Mouse (Mus musculus) forebrain, embryonic 16.5 days (tissue): ENCODE results near the gene Lhfpl2. TPM values are rescaled to one million over a fixed set of nuclear protein-coding genes. Genes with fewer than 3 reads are reported as not detected.
A peak's percentile ranks its signal among the peaks of the same experiment; 100 is the strongest.
"Not testable (repeated sequence)": the region's sequence is repeated elsewhere in the genome, so short reads cannot be mapped to it uniquely, and the experiment has no call there.

Experiments
- ATAC-seq: fragments of 200-750 bp; cut with Nextera tagmentation; 2 replicates; pipeline ENCODE4 v1.8.0; 2017; ENCODE audit warnings: mild to moderate bottlenecking, moderate library complexity
- H3K27ac ChIP-seq: fragments of 300-500 bp; sonication (generic); 2 replicates; pipeline ENCODE4 v1.5.1; 2014; ENCODE audit warnings: low read length, control low read depth
- H3K27me3 ChIP-seq: fragments of 300-500 bp; sonication (generic); replicated peaks from 2 replicates; pipeline ENCODE4 v1.6.1; 2014; ENCODE audit warnings: low read length; ENCODE audit not compliant: control insufficient read depth, insufficient read depth
- H3K36me3 ChIP-seq: fragments of 300-500 bp; sonication (generic); 2 replicates; pipeline ENCODE4 v1.6.1; 2014; ENCODE audit not compliant: control insufficient read depth, insufficient read depth
- H3K4me1 ChIP-seq: fragments of 300-500 bp; sonication (generic); replicated peaks from 2 replicates; pipeline ENCODE4 v1.6.1; 2014; ENCODE audit warnings: low read length; ENCODE audit not compliant: control insufficient read depth, insufficient read depth
- H3K4me2 ChIP-seq: fragments of 300-500 bp; sonication (generic); 2 replicates; pipeline ENCODE4 v1.6.1; 2014; ENCODE audit warnings: mild to moderate bottlenecking, low read length, control low read depth
- H3K4me3 ChIP-seq: fragments of 300-500 bp; sonication (generic); replicated peaks from 2 replicates; pipeline ENCODE4 v1.5.1; 2014; ENCODE audit warnings: mild to moderate bottlenecking, low read length, control low read depth
- H3K9ac ChIP-seq: fragments of 300-500 bp; sonication (generic); replicated peaks from 2 replicates; pipeline ENCODE4 v1.6.1; 2014; ENCODE audit warnings: low read depth, low read length, control low read depth
- H3K9me3 ChIP-seq: fragments of 300-500 bp; sonication (generic); 2 replicates; pipeline ENCODE4 v1.6.1; 2016; ENCODE audit warnings: low read length; ENCODE audit not compliant: control insufficient read depth
- WGBS: fragments of 180-500 bp; shearing (Covaris S2); extraction: QIAGEN DNeasy Blood & Tissue Kit; methylation state at CpG from one replicate; pipeline ENCODE4 v1.1.7; 2014; 5-methylcytosine and 5-hydroxymethylcytosine counted together
- polyA plus RNA-seq: library from polyadenylated mRNA; unstranded; fragments of >200 nt; fragmentation: Nextera tagmentation; extraction: Ambion mirVana; gene quantifications from 2 replicates; pipeline ENCODE4 v1.2.1, GENCODE M21; 2015

Gene Lhfpl2
- polyA plus RNA-seq, result 15.0 and 24.1 TPM in 2 replicates

DNA sequence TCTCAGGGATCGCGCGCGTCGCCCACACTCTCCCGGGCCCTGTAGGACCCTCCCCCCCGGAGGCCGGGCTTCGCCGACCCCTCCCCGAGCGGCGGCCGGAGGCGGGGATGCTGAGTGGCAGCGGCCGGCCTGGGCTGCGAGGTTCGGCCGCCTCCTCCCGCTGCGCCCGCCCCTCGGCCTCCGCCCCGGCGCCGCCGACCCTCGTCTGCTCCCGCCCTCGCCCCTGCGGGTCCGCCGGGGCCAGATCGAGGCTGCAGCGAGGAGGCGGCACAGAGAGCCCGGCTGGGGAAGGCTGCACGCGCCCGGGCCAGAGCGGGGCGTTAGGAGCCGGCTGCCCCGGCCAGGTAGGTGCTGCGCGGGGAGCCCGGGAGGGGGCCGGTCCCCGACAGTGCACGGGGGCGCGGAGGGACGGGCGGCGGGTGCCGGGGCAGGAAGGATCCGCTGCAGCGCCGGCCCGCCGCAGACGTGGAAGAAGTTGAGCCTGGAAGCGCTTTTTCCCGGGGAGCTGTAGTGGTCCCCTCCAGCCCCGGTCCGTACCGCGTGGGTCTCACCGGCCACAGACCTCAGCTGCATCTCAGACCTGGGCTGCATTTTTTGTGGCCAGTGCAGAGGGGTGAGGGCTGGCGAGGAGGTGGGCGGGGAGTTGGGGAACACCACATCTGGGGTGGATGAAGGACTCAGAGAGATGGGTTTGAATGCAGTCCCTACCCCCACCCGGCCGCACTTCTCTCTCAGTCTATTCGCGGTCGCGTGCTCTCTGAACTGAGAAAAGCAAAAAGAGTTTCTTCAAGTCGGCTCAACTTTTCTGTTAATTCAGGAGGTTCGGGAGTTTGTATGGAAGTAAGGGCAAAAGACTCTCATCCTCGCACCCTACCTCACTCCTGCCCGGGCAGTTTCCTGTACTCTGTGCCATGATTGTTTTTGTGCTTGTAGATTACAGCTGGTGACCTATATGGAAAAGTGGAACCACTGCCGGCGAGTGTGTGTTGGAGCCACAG is at the start of gene Lhfpl2:
Gene Lhfpl2, plus strand, starts transcription at position 234 of the 998 bp plus-strand sequence.
- peak within 1 kb of the TSS; percentile 99 for H3K4me2 ChIP-seq
- H3K9ac ChIP-seq, result peak within 1 kb of the TSS; percentile 75
- no peaks in the 10 kb centered on the region for H3K36me3 ChIP-seq
- H3K9me3 ChIP-seq, result no peaks in the 10 kb centered on the region; the same call in 1 of the 2 replicates
- peaks cover 11% of the 10 kb centered on the region for H3K4me1 ChIP-seq
- peak within 1 kb of the TSS; percentile 76 for H3K4me3 ChIP-seq
- peaks cover 5% of the 10 kb centered on the region; the same call in 1 of the 2 replicates for H3K27me3 ChIP-seq
- WGBS, result under 1% methylated on average over 71 of the region's 85 CpGs
- peak; percentile 90 for ATAC-seq
- peak within 1 kb of the TSS; percentile 23; the same call in 1 of the 2 replicates for H3K27ac ChIP-seq

DNA sequence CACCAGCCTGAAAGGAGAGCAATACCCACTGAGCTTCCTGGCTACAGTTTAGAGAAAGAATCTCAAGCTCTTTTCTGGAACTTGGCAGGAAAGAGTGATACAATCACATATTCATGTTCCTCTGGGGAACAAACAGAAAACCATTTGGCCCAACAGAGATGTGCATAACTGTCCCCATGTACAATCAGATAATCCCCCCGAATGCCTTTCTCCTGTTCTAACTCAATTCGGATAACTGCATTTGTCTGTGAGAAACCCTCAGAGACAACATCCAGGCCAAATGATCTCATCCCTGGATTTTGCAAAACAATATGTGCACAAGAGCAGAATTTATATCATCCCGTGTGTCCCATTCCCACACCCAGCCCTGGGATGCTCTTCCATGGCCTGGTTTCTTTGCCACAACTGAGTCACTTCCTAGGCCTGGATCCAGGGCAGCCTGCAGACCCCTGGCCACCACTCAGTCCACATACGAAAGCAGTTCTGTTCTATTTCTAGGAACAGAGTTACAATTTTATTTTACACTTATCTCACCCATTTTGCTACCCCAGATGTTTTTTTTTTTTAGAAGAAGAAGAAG is 45.5 kb upstream of the Lhfpl2 start:
- Histone ChIP-seq H3K27me3 (no peaks in the 10 kb centered on the region), H3K27ac (no peak overlapping the region), H3K9me3 (no peaks in the 10 kb centered on the region), H3K36me3 (no peaks in the 10 kb centered on the region), H3K4me3 (no peak overlapping the region), H3K4me1 (no peaks in the 10 kb centered on the region), H3K4me2 (no peak overlapping the region), H3K9ac (no peak overlapping the region)
- 88% methylated on average over 4 of the region's 4 CpGs for WGBS
- ATAC-seq, result no peak

DNA sequence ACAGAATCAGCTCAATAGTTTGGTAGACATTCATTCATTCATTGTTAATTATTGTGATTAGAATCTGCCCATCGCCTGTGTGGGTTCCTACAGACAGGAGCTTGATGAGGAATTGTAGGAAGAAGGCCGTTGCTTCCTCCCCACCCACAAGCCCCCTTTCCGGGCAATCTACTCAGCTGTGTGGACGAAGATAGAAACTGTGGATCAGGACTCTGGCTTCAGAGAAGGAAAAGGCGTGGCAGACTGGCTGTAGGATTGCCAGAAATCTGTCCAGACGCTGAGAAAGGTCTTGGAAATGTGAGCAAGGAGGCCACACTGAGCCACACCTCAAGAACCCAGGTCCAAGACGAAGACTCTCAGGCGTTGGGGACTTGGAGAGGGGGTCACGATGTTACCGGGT is 43.6 kb upstream of the Lhfpl2 start:
- WGBS, result 90% methylated on average over 10 of the region's 10 CpGs
- H3K36me3 ChIP-seq, result no peaks in the 10 kb centered on the region

DNA sequence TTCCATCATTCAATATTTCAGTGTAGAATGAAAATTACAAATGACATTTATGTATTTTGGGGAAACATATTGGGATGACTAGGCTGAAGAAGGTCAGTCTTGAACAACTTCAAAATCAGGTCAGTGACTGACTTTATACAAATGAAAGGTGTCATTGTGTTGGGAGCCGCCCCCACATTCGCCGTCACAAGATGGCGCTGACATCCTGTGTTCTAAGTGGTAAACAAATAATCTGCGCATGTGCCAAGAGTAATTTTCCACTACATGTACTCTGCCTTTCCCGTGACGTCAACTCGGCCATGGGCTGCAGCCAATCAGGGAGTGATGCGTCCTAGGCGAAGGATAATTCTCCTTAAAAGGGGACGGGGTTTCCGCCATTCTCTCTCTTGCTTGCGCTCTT is 33.0 kb upstream of the Lhfpl2 start:
- H3K4me3 ChIP-seq, ATAC-seq, H3K4me1 ChIP-seq, H3K27ac ChIP-seq, H3K9me3 ChIP-seq, H3K27me3 ChIP-seq, H3K4me2 ChIP-seq, H3K36me3 ChIP-seq, H3K9ac ChIP-seq: not testable (repeated sequence)
- 85% methylated on average over 8 of the region's 13 CpGs for WGBS

More for the DNA sequence above, 43.6 kb upstream of the Lhfpl2 start:
- no peaks in the 10 kb centered on the region for H3K27me3 ChIP-seq
- no peaks in the 10 kb centered on the region for H3K4me1 ChIP-seq
- no peak overlapping the region for H3K4me2 ChIP-seq
- no peak for ATAC-seq
- no peak overlapping the region for H3K9ac ChIP-seq
- H3K27ac ChIP-seq, result no peak overlapping the region
- no peaks in the 10 kb centered on the region for H3K9me3 ChIP-seq
- no peak overlapping the region for H3K4me3 ChIP-seq

DNA sequence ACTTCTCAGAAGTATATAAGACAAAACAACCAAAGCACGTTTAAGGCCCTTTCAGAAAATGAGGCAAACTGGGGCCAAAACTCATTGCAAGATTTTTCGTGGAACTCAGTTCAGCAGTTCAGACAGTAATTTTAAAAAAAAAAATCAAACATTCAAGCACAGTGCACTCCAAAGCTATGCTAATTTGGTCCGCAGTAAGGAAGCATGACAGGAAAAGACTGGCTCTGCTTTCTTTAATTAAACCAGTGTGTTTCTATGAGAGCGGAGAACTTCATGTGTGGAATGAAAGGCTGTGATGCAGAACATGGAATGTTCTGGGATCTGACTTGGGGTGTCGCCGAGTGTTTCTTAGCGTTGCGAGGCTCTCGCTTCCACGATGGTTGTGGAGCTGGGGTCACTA is 28.4 kb upstream of the Lhfpl2 start:
- Histone ChIP-seq H3K4me2 (no peak overlapping the region), H3K4me1 (no peaks in the 10 kb centered on the region), H3K36me3 (no peaks in the 10 kb centered on the region), H3K9me3 (no peaks in the 10 kb centered on the region), H3K27me3 (no peaks in the 10 kb centered on the region), H3K4me3 (no peak overlapping the region), H3K27ac (no peak overlapping the region), H3K9ac (no peak overlapping the region)
- ATAC-seq, result no peak
- 84% methylated on average over 10 of the region's 10 CpGs for WGBS

DNA sequence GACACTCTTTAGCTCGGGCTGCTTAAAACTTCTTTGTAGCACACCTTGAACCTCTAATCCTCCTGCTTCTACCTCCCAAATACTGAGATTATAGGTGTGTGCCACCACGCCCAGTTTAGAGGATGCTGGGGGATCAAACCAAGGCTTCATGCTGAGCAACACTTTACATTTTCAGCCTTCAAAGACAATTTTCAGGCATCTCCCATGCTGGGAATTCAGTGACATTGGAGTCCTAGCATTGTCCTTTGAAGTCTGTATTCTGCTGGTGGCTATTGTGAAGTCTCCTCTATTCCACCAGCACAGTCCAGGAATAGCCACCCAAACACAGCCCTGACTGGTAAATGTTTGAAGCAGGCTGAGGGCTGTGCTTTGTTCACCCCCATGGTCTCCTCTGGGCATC is 27.0 kb upstream of the Lhfpl2 start:
- no peaks in the 10 kb centered on the region for H3K4me1 ChIP-seq
- H3K27me3 ChIP-seq, result no peaks in the 10 kb centered on the region
- H3K36me3 ChIP-seq, result no peaks in the 10 kb centered on the region
- WGBS, result 78% methylated on average over 2 of the region's 2 CpGs
- no peak overlapping the region for H3K9ac ChIP-seq
- H3K4me2 ChIP-seq, result no peak overlapping the region
- H3K9me3 ChIP-seq, result no peaks in the 10 kb centered on the region
- no peak overlapping the region for H3K27ac ChIP-seq
- no peak for ATAC-seq
- H3K4me3 ChIP-seq, result no peak overlapping the region

DNA sequence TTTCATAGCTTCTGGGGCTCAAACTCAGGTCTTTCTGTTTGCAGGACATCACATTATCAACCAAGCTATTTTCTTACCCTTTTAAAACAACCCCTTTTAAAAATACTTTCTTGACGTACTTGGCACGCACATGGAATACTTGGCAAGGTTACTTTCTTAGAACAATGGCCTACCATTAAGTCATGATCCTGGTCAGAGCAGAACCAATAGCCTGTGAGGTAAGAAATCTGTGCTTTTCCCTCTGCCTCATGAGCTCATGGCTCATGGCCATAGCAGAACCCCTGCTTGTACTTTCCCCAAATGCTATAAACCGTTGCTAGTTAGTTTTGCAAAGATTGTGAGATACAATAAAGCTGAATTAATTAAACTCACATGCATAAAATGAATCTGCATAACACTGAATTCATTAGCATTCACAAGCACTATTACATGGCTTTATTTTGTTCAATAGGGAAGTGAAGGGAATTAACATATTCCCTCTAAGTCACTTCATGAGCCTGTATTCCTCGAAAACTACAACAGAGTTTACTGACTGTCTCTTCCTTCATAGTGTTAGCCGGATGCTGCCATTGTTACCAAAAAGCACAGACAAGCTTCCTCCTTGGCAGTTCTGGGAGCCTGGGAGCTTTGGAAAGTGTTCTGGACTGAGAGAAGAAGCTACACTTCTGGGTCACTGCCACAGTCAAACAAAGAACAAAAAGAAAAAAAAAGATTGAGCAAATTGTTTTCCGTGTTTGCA is 20.1 kb upstream of the Lhfpl2 start:
- whole genome bisulfite sequencing, result 7% methylated on average over 6 of the region's 6 CpGs
- ATAC-seq, result peak; percentile 90
- H3K27ac ChIP-seq, result peak overlapping the region; percentile 2; the same call in 1 of the 2 replicates

DNA sequence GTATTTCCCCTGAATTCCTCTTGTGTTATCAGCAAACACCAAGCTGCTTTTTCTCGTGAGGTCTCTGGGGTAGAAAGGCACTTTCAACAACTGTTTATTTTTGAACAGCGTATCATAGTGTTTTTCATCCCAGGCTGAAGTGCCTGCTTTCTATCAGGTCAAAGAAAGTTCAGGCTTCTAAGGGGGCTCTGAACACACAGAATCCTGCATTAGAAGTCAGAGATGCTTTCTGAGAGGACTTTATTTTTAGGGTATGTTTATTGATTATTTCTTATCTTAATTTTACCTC is 19.6 kb upstream of the Lhfpl2 start:
- Histone ChIP-seq H3K27ac (no peak overlapping the region), H3K4me1 (peaks cover 11% of the 10 kb centered on the region), H3K27me3 (no peaks in the 10 kb centered on the region), H3K4me3 (no peak overlapping the region), H3K9ac (no peak overlapping the region), H3K36me3 (no peaks in the 10 kb centered on the region), H3K9me3 (no peaks in the 10 kb centered on the region), H3K4me2 (no peak overlapping the region)
- 29% methylated on average over 2 of the region's 2 CpGs for WGBS
- no peak for ATAC-seq

More for the DNA sequence above, 20.1 kb upstream of the Lhfpl2 start:
- no peak overlapping the region for H3K4me3 ChIP-seq
- no peaks in the 10 kb centered on the region for H3K36me3 ChIP-seq
- no peaks in the 10 kb centered on the region for H3K27me3 ChIP-seq
- peaks cover 11% of the 10 kb centered on the region for H3K4me1 ChIP-seq
- no peak overlapping the region for H3K4me2 ChIP-seq
- no peaks in the 10 kb centered on the region for H3K9me3 ChIP-seq
- H3K9ac ChIP-seq, result no peak overlapping the region

DNA sequence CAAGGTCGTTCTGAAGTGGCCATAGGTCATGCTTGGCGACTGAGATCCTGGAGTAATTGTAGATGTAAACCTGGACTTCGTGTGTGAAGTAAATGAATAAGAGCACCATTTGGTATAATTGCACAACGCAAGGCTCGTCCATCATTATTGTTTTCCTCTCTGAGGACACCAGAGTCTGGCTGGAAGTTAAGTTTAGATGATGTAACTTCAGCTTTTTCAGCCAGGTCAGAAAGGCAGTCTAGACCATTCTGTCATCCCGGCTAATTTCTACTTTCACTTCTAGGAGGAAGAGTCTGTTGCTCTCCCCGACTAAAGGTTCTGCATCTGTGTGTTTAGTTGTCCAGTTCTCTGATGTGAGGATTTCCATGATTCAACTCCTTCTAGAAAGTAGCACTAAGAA is 7.6 kb upstream of the Lhfpl2 start:
- H3K4me2 ChIP-seq, result no peak overlapping the region
- no peak overlapping the region for H3K27ac ChIP-seq
- no peak overlapping the region for H3K4me3 ChIP-seq
- H3K4me1 ChIP-seq, result no peaks in the 10 kb centered on the region
- no peaks in the 10 kb centered on the region for H3K27me3 ChIP-seq
- no peaks in the 10 kb centered on the region for H3K9me3 ChIP-seq
- H3K36me3 ChIP-seq, result no peaks in the 10 kb centered on the region
- 79% methylated on average over 7 of the region's 7 CpGs for WGBS
- no peak overlapping the region for H3K9ac ChIP-seq
- no peak for ATAC-seq
